Mouse (Mus musculus) liver, adult 2 months (tissue): Measurements from ENCODE around the gene 4930596D02Rik.

Source experiments
- CTCF ChIP-seq: fragments of 200-500 bp; IDR thresholded peaks from 2 replicates; pipeline ENCODE4 v1.5.1; 2011; ENCODE audit warnings: low read depth, low read length, control low read depth
- POLR2A ChIP-seq: fragments of 200-500 bp; IDR thresholded peaks from 2 replicates; pipeline ENCODE4 v1.6.1; 2011; ENCODE audit warnings: low read length, control low read depth; ENCODE audit not compliant: insufficient read depth; ENCODE audit errors: extremely low read depth

GRCm38 (mm10) chr14:35842111-35842721, 30.4 kb upstream of the 4930596D02Rik start:
- no peak for TF ChIP-seq CTCF
- no peak for TF ChIP-seq POLR2A
